Mouse (Mus musculus) midbrain, embryonic 13.5 days (tissue): Measurements from ENCODE around the gene Echdc1. TPM values are rescaled to one million over a fixed set of nuclear protein-coding genes. Genes with fewer than 3 reads are reported as not detected.
"Not testable (repeated sequence)": the region's sequence is repeated elsewhere in the genome, so short reads cannot be mapped to it uniquely, and the experiment has no call there.

ENCODE experiments used
- ATAC-seq: fragments of 200-750 bp; cut with Nextera tagmentation; 2 replicates; pipeline ENCODE4 v1.8.0; 2017; ENCODE audit warnings: mild to moderate bottlenecking, moderate TSS enrichment, moderate library complexity
- H3K27ac ChIP-seq: fragments of 300-500 bp; sonication (generic); 2 replicates; pipeline ENCODE4 v1.5.1; 2015; ENCODE audit warnings: inconsistent platforms, mild to moderate bottlenecking, moderate library complexity
- H3K27me3 ChIP-seq: fragments of 300-500 bp; sonication (generic); 2 replicates; pipeline ENCODE4 v1.6.1; 2015; ENCODE audit warnings: mild to moderate bottlenecking, inconsistent platforms
- H3K36me3 ChIP-seq: fragments of 300-500 bp; sonication (generic); 2 replicates; pipeline ENCODE4 v1.6.1; 2015; ENCODE audit warnings: mild to moderate bottlenecking, inconsistent platforms
- H3K4me1 ChIP-seq: fragments of 300-500 bp; sonication (generic); replicated peaks from 2 replicates; pipeline ENCODE4 v1.6.1; 2015; ENCODE audit warnings: inconsistent platforms
- H3K4me2 ChIP-seq: fragments of 300-500 bp; sonication (generic); replicated peaks from 2 replicates; pipeline ENCODE4 v1.6.1; 2015; ENCODE audit warnings: moderate library complexity, mild to moderate bottlenecking, inconsistent platforms
- H3K4me3 ChIP-seq: fragments of 300-500 bp; sonication (generic); replicated peaks from 2 replicates; pipeline ENCODE4 v1.5.1; 2015; ENCODE audit warnings: mild to moderate bottlenecking, inconsistent platforms
- H3K9ac ChIP-seq: fragments of 300-500 bp; sonication (generic); replicated peaks from 2 replicates; pipeline ENCODE4 v1.6.1; 2015; ENCODE audit warnings: mild to moderate bottlenecking, inconsistent platforms
- H3K9me3 ChIP-seq: fragments of 300-500 bp; sonication (generic); 2 replicates; pipeline ENCODE4 v1.6.1; 2016; ENCODE audit warnings: mild to moderate bottlenecking, inconsistent platforms
- WGBS: fragments of 180-500 bp; shearing (Covaris S2); methylation state at CpG from one replicate; pipeline ENCODE4 v1.1.7; 2015; 5-methylcytosine and 5-hydroxymethylcytosine counted together
- polyA plus RNA-seq: library from polyadenylated mRNA; unstranded; fragments of >200 nt; fragmentation: Nextera tagmentation; extraction: Ambion mirVana; gene quantifications from 2 replicates; pipeline ENCODE4 v1.2.1, GENCODE M21; 2015

The Echdc1 gene
- polyA plus RNA-seq, 1 experiment from 2014 or later: 21.0 TPM

GRCm38 (mm10) chr10:29352575-29352974 is 39.6 kb downstream of the Echdc1 start:
- Histone ChIP-seq H3K4me2 (no peak overlapping the region), H3K9me3 (no peaks in the 10 kb centered on the region), H3K27ac (no peak overlapping the region), H3K9ac (no peak overlapping the region), H3K36me3 (peaks cover 20% of the 10 kb centered on the region), H3K27me3 (no peaks in the 10 kb centered on the region), H3K4me3 (no peak overlapping the region), H3K4me1 (peaks cover 37% of the 10 kb centered on the region)
- no peak for ATAC-seq
- WGBS: 68% methylated on average over 3 of the region's 3 CpGs

GRCm38 (mm10) chr10:29354183-29354582 is 41.2 kb downstream of the Echdc1 start:
- H3K27me3 ChIP-seq: no peaks in the 10 kb centered on the region
- H3K9me3 ChIP-seq: no peaks in the 10 kb centered on the region
- no peak overlapping the region for H3K4me3 ChIP-seq
- no peak overlapping the region for H3K4me2 ChIP-seq
- peaks cover 50% of the 10 kb centered on the region for H3K4me1 ChIP-seq
- peaks cover 18% of the 10 kb centered on the region for H3K36me3 ChIP-seq
- 47% methylated on average over 7 of the region's 7 CpGs for WGBS
- no peak overlapping the region for H3K9ac ChIP-seq
- ATAC-seq: peak; percentile 65; the same call in 1 of the 2 replicates
- peak overlapping the region; percentile 44; the same call in 1 of the 2 replicates for H3K27ac ChIP-seq

- Histone ChIP-seq H3K27ac (peak overlapping the region; percentile 100), H3K4me2 (peak overlapping the region; percentile 71), H3K4me3 (peak overlapping the region; percentile 91), H3K9ac (peak overlapping the region; percentile 90), H3K4me1 (peaks cover 47% of the 10 kb centered on the region), H3K27me3 (no peaks in the 10 kb centered on the region), H3K36me3 (no peaks in the 10 kb centered on the region), H3K9me3 (no peaks in the 10 kb centered on the region)
- WGBS: 0% methylated on average over 6 of the region's 6 CpGs
- ATAC-seq: no peak
Observed at GRCm38 (mm10) chr10:29361095-29361463, 48.1 kb downstream of the Echdc1 start.

- H3K4me3 ChIP-seq: peak overlapping the region; percentile 91
- peak overlapping the region; percentile 71 for H3K4me2 ChIP-seq
- peaks cover 42% of the 10 kb centered on the region for H3K4me1 ChIP-seq
- under 1% methylated on average over 75 of the region's 100 CpGs for WGBS
- no peaks in the 10 kb centered on the region for H3K27me3 ChIP-seq
- H3K9me3 ChIP-seq: no peaks in the 10 kb centered on the region
- H3K9ac ChIP-seq: peak overlapping the region; percentile 90
- H3K27ac ChIP-seq: peak overlapping the region; percentile 100
- peak; percentile 98 for ATAC-seq
- H3K36me3 ChIP-seq: no peaks in the 10 kb centered on the region
Observed at GRCm38 (mm10) chr10:29361464-29362196, 48.7 kb downstream of the Echdc1 start.

- ATAC-seq: no peak
- peak within 1 kb of the TSS; percentile 90 for H3K9ac ChIP-seq
- peaks cover 35% of the 10 kb centered on the region for H3K4me1 ChIP-seq
- peak within 1 kb of the TSS; percentile 100 for H3K27ac ChIP-seq
- 8% methylated on average over 15 of the region's 15 CpGs for WGBS
- no peaks in the 10 kb centered on the region for H3K36me3 ChIP-seq
- peak within 1 kb of the TSS; percentile 71 for H3K4me2 ChIP-seq
- no peaks in the 10 kb centered on the region for H3K9me3 ChIP-seq
- no peaks in the 10 kb centered on the region for H3K27me3 ChIP-seq
- peak within 1 kb of the TSS; percentile 91 for H3K4me3 ChIP-seq
Observed at GRCm38 (mm10) chr10:29362197-29362900, 49.4 kb downstream of the Echdc1 start, which contains the start of gene Rnf146. Gene Rnf146 (minus strand): TSS chr10:29362442.

GRCm38 (mm10) chr10:29374065-29374464 is 61.1 kb downstream of the Echdc1 start:
- ATAC-seq: no peak
- Histone ChIP-seq H3K4me2 (no peak overlapping the region), H3K36me3 (no peaks in the 10 kb centered on the region), H3K9ac (no peak overlapping the region), H3K27ac (no peak overlapping the region), H3K9me3 (no peaks in the 10 kb centered on the region), H3K27me3 (no peaks in the 10 kb centered on the region), H3K4me3 (no peak overlapping the region), H3K4me1 (no peaks in the 10 kb centered on the region)
- WGBS: 91% methylated on average over 5 of the region's 5 CpGs

- Histone ChIP-seq H3K27me3 (no peaks in the 10 kb centered on the region), H3K27ac (no peak overlapping the region), H3K9me3 (no peaks in the 10 kb centered on the region), H3K4me3 (no peak overlapping the region), H3K4me2 (no peak overlapping the region), H3K36me3 (no peaks in the 10 kb centered on the region), H3K9ac (no peak overlapping the region), H3K4me1 (no peaks in the 10 kb centered on the region)
- WGBS: 93% methylated on average over 2 of the region's 2 CpGs
- no peak for ATAC-seq
Observed at GRCm38 (mm10) chr10:29381558-29381957, 68.6 kb downstream of the Echdc1 start.

GRCm38 (mm10) chr10:29394890-29395289 is 81.9 kb downstream of the Echdc1 start:
- not testable (repeated sequence) for H3K4me2 ChIP-seq, H3K36me3 ChIP-seq, H3K9me3 ChIP-seq, H3K27ac ChIP-seq, ATAC-seq, H3K4me1 ChIP-seq, H3K4me3 ChIP-seq, H3K27me3 ChIP-seq, H3K9ac ChIP-seq
- 79% methylated on average over 2 of the region's 2 CpGs for WGBS

Other genes starting within 250 kb of the Echdc1 start
- 89.9 and 96.3 TPM in 2 replicates for gene Soga3, start 169.3 kb upstream of the Echdc1 start, polyA plus RNA-seq
- 11.5 and 14.3 TPM in 2 replicates for gene Gm49353, start 114.2 kb upstream of the Echdc1 start, polyA plus RNA-seq
- gene 9330159F19Rik, start 101.6 kb upstream of the Echdc1 start, polyA plus RNA-seq: 27.6 and 28.3 TPM in 2 replicates
- 93.3 and 106 TPM in 2 replicates for gene Rnf146, start 49.3 kb downstream of the Echdc1 start, polyA plus RNA-seq
- 10.7 and 17.9 TPM in 2 replicates for gene Rspo3, start 222.7 kb downstream of the Echdc1 start, polyA plus RNA-seq